Mouse (Mus musculus) brain, embryonic 14.5 days (tissue): ENCODE results near the gene Rfc4. TPM values are rescaled to one million over a fixed set of nuclear protein-coding genes. Genes with fewer than 3 reads are reported as not detected.

ENCODE experiments used
- DNase-seq: peaks from one replicate; pipeline ENCODE4 v3.0.0-alpha.2; 2011; ENCODE audit warnings: low read depth
- CTCF ChIP-seq: fragments of 200-500 bp; IDR thresholded peaks from 2 replicates; pipeline ENCODE4 v1.5.1; 2012; ENCODE audit warnings: inconsistent platforms, mild to moderate bottlenecking, moderate library complexity, borderline replicate concordance; ENCODE audit not compliant: insufficient read depth, insufficient read length; ENCODE audit errors: extremely low read depth
- POLR2A ChIP-seq: fragments of 200-500 bp; IDR thresholded peaks from 2 replicates; pipeline ENCODE4 v1.6.1; 2012; ENCODE audit warnings: mild to moderate bottlenecking, inconsistent platforms, borderline replicate concordance; ENCODE audit not compliant: poor library complexity, insufficient read depth, insufficient read length, severe bottlenecking; ENCODE audit errors: extremely low read depth
- polyA plus RNA-seq: library from polyadenylated mRNA; depleted of rRNA; stranded (reverse); fragments of >200 nt; gene quantifications from 2 replicates; pipeline ENCODE4 v1.2.3, GENCODE M21; 2012

Rfc4 gene
- polyA plus RNA-seq, 1 experiment: 6.3 TPM

DNA sequence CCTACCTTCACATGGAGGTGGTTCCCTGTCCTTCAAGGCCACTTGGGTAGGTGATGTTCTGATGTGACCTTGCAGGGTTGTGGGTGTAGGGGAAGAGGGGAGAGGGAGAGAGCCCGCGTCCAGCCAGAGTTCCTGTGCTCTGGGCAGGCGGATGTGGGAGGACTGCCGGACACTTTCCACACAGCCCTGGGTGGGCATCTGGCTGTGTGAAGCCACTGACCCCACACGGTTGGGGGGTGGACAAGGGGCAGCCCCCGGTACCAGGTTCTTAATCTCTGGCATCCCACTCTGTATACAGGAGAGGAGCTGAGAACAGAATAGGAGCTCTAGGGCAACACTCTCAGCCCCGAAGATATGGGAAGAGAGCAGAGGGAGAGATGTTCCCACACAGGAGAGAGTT lies 30.8 kb upstream of the Rfc4 start:
- DNase-seq: no peak
- TF ChIP-seq CTCF (no peak), POLR2A (no peak)

DNA sequence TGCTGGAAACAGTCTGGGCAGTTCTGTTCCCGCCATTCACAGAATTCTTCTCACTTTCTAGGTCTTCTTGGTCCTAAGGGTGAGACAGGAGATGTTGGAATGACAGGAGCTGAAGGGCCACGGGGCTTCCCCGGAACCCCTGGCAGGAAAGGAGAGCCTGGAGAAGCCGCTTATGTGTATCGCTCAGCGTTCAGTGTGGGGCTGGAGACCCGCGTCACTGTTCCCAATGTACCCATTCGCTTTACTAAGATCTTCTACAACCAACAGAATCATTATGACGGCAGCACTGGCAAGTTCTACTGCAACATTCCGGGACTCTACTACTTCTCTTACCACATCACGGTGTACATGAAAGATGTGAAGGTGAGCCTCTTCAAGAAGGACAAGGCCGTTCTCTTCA lies 29.5 kb upstream of the Rfc4 start:
- TF ChIP-seq CTCF (no peak), POLR2A (no peak)
- no peak for DNase-seq

DNA sequence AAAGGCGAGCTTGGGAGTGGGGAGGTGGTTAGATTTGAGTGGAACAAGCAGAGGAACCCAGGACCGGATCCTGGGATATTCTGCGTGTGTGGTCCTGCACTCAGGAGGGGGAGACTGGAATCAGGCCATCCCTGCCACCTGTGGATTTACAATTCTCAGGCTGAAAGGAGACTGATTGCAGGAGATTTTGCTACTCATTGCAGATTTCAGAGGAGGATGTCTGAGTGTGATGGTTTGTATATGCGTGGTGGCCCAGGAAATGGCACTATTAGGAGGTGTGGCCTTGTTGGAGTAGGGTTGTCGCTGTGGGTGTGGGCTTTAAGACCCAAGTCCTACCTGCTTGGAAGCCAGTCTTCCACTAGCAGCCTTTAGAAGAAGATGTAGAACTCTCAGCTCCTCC lies 26.7 kb upstream of the Rfc4 start:
- TF ChIP-seq POLR2A (no peak), CTCF (no peak)
- DNase-seq: no peak

DNA sequence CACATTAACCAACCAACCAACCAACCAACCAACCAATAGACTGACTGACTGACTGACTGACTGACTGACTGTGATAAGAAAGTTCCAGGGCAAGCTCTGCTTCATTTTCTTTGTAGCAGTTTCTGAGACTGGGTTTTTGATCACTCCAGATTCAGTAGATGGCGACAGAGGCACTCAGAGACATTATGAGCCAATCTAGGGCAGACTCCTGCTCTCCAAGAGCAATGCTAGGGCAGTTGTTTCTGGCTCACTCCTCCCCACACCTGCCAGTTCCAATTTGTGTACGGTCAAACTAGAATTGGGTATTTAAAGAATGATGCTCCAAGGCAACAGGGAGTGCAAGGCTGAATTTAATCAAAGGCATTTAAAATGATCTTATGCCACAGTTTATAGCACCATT lies 23.9 kb upstream of the Rfc4 start:
- DNase-seq: peak; percentile 58
- no peak for TF ChIP-seq POLR2A
- TF ChIP-seq CTCF: peak; percentile 48; the same call in 1 of the 2 replicates

DNA sequence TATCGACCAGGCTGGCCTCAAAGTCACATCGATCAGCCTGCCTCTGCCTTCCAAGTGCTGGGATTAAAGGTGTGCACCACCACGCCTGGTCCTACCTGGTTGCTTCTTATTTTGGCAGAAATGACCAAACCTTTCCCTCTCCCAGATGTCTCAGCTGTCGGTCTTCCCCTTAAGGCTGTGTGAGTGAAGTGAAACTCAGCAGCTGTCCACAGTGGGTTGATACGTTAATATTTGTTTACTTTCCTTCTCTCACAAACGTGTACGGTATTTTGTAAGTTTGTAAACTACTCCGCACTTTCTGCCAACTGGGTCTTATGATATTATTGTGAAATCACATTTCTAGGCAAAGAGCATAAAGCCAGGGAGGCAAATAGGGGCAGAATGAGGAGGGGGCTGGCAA lies 21.9 kb upstream of the Rfc4 start:
- TF ChIP-seq POLR2A (no peak), CTCF (no peak)
- DNase-seq: no peak

DNA sequence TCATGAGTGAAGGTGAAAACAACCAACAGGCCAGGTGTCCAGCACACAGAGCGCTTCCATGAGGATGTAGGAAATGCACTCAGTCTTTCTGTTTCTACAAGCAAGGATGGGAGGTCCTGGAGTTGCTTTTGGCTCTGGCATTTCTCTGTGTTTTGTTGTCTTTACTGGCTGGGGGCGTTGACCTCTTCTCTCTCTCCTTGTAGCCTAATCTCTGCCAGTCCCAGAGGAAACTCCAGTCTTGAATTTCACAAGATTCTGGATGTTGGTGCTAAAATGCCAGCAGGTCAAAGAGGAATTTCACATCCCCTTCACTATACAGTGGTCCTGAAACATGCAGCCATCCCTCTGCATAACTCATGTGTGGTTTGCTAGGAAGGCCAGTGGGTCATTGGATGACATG lies 21.4 kb upstream of the Rfc4 start:
- no peak for TF ChIP-seq POLR2A
- no peak for TF ChIP-seq CTCF
- DNase-seq: no peak

DNA sequence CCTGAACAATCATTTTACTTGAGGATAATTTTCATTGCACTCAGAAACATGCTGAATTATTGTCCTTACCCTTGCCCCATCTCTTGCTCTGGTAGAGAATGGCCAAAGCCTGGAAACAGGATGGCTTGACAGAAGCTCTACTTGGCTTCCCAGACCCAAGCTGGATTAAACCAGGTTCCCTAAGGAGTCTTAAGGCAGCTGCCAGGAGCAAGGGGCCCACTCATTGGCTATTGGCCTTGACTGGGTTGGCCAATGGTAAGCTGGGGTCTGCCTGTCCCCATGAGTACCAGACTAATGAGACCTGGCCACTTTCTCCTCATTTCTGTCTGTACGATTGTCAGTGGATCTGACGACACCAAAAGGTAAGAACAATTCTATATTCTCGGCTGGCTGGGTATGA lies 18.7 kb upstream of the Rfc4 start, which contains the start of gene Adipoq:
Gene Adipoq (plus strand): TSS at position 257 of the 400 bp plus-strand sequence.
- TF ChIP-seq CTCF (no peak), POLR2A (no peak)
- no peak for DNase-seq

DNA sequence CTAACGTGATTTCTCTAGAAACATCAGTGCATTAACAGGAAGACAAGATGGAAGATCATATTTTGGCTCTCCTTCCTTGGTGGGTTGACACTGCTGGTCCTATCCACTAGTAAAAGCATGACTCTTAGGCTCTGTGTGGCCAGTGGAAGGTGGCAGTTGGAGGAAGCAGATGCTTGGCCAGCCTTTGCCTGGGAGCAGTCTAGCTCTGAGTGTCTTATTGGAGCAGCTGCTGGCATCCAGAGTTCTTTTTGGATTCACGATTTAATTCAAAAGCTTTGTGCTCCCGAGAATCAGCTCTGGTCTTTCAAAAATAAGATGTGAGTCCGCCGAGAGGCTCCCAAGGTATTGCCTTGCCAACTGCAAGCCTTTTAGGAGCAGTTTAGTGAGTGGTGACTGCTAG lies 17.7 kb upstream of the Rfc4 start:
- TF ChIP-seq CTCF (no peak), POLR2A (no peak)
- DNase-seq: no peak

DNA sequence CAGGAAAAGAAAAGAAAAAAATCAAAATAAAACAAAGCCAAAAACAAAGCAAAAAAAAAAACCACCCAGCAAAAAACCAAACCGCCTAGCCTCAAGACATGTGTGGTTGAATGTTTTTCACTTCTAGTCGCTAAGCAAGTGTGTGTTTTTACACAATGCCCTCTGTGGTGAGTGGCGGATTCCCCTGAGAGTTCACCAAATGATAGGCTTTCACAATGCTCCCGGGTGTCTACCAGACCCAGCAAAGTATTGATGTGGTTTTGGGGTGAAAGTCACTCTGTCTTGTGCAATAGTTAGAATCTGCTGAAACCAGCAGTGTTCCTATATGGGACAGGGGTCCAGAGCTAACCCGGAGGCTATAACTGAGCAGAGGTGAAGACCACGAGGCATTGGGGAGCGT lies 16.8 kb upstream of the Rfc4 start:
- DNase-seq: no peak
- no peak for TF ChIP-seq POLR2A
- TF ChIP-seq CTCF: no peak

DNA sequence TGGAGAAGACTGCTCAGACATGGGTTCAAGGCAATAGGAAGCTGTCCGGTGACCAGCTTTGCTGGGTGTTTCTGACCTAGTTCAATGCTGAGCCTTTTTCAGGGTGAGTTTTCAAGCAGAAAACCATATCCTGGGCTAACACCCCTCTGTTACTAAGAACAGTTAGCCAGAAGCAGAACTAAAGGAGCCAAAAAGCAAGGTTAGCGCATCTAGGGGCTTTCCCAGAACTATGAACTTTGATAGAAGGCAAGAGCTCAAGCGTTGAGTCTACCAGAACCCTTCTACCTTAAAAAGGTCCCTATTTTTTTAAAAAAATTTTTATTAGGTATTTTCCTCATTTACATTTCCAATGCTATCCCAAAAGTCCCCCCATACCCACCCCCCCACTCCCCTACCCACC lies 13.4 kb upstream of the Rfc4 start:
- DNase-seq: no peak

DNA sequence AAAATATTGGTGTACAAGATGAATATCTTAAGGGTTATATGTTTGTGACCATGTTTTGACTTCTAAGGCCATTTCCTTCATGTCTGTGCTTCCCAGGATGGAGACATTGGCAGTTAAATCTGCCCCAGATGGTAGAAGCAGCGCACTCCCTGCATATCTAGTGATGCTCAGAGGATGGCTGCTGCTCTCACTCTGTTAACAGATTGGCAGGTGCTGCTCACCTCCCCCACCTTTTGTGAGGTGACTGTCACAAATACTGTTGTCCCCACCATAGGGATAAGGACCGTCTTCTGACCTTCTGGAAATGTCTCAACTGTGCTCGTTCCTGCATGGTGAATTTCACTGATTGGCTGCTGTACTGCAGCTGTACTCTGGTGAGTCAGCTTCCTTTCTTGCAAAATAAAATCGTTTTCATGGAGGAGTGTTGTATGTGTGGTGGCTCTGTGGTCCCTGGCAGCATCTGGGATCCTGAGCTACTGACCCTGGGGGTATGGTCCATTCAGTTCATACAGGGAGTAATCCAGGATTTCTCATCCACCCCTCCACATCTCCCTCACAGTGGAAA lies 9.0 kb upstream of the Rfc4 start:
- TF ChIP-seq POLR2A (no peak), CTCF (no peak)

More for the DNA sequence above, 13.4 kb upstream of the Rfc4 start:
- no peak for TF ChIP-seq CTCF
- no peak for TF ChIP-seq POLR2A

DNA sequence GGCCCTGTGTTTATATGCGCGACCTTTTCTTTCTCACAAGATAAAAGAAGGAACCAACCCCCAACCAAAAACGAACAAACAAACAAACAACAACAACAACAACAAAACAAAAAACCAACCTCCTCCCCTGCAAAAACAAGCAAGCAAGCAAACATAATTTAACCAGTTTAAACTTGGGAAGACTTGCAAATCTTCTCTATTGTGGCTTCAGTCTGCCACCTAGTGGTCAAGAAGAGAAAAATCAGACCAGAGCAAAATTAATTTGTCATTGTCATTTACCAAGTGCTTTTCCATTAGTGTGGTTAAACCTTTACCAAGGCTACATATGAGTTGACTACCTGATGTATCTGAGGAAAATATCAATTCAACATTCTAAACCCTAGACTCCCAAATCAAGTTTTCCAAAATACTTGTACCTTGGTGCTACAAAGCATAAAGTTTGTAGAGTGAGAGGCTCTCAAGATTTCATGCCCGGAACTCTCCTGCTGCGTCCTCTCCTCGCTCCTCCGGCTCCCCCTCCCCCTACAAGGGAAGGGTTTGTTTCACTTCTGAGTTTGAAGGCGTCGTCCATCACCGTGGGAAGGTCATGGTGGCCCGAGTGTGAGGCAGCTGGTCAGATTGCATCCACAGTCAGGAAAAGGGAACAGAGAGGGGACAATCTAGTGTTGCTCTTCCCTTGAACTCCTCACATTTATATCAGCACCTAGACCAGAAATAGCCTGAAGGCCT lies 8.0 kb upstream of the Rfc4 start:
- TF ChIP-seq CTCF: peak; percentile 32; the same call in 1 of the 2 replicates
- no peak for TF ChIP-seq POLR2A
- DNase-seq: peak; percentile 84

More for the DNA sequence above, 9.0 kb upstream of the Rfc4 start:
- no peak for DNase-seq
